Mouse (Mus musculus): Measurements from ENCODE around the gene Aurkb.
"Not testable (repeated sequence)": the region's sequence is repeated elsewhere in the genome, so short reads cannot be mapped to it uniquely, and the experiment has no call there.

Aurkb gene

GRCm38 (mm10) chr11:69045531-69046394 is at the start of gene Aurkb:
Aurkb (plus strand) TSS chr11:69045647.
- DNase-seq (ENCODE audit: low spot score in 2 of 2): peak; percentile 83 to 87

GRCm38 (mm10) chr11:68997080-68997479 is 48.4 kb upstream of the Aurkb start:
- no peak for DNase-seq (ENCODE audit: low spot score in 2 of 2)

GRCm38 (mm10) chr11:69002782-69003181 is 42.7 kb upstream of the Aurkb start:
- DNase-seq (ENCODE audit: low spot score in 2 of 2): not testable (repeated sequence)

GRCm38 (mm10) chr11:69003592-69003991 is 41.9 kb upstream of the Aurkb start:
- no peak for DNase-seq (ENCODE audit: low spot score in 2 of 2)

GRCm38 (mm10) chr11:69005193-69005592 is 40.3 kb upstream of the Aurkb start:
- DNase-seq (ENCODE audit: low spot score in 2 of 2): no peak

- not testable (repeated sequence) for DNase-seq (ENCODE audit: low spot score in 2 of 2)
Measured at GRCm38 (mm10) chr11:69006575-69006974, 38.9 kb upstream of the Aurkb start.

GRCm38 (mm10) chr11:69008182-69009121 is 37.0 kb upstream of the Aurkb start, which contains the start of gene Pfas:
Pfas (minus strand) TSS chr11:69008460.
- peak; percentile 89 to 93 for DNase-seq (ENCODE audit: low spot score in 2 of 2)

GRCm38 (mm10) chr11:69009508-69009907 is 35.9 kb upstream of the Aurkb start:
- DNase-seq (ENCODE audit: low spot score in 2 of 2): no peak

GRCm38 (mm10) chr11:69010400-69011323 is 34.8 kb upstream of the Aurkb start:
- no peak for DNase-seq (ENCODE audit: low spot score in 2 of 2)

GRCm38 (mm10) chr11:69011445-69011844 is 34.0 kb upstream of the Aurkb start:
- DNase-seq (ENCODE audit: low spot score in 2 of 2): not testable (repeated sequence)

GRCm38 (mm10) chr11:69012071-69012601 is 33.3 kb upstream of the Aurkb start:
- DNase-seq (ENCODE audit: low spot score in 2 of 2): peak; percentile 75 to 82

GRCm38 (mm10) chr11:69015644-69016441 is 29.6 kb upstream of the Aurkb start, which contains the start of gene Ctc1:
Ctc1 (plus strand) TSS chr11:69015911.
- DNase-seq (ENCODE audit: low spot score in 2 of 2): peak; percentile 86 to 87

- no peak for DNase-seq (ENCODE audit: low spot score in 2 of 2)
Measured at GRCm38 (mm10) chr11:69016755-69017154, 28.7 kb upstream of the Aurkb start.

- DNase-seq (ENCODE audit: low spot score in 2 of 2): no peak
Measured at GRCm38 (mm10) chr11:69020691-69021090, 24.8 kb upstream of the Aurkb start.

GRCm38 (mm10) chr11:69026562-69026961 is 18.9 kb upstream of the Aurkb start:
- DNase-seq (ENCODE audit: low spot score in 2 of 2): no peak

GRCm38 (mm10) chr11:69028805-69029204 is 16.6 kb upstream of the Aurkb start:
- DNase-seq (ENCODE audit: low spot score in 2 of 2): no peak

- DNase-seq (ENCODE audit: low spot score in 2 of 2): no peak
Measured at GRCm38 (mm10) chr11:69033552-69033951, 11.9 kb upstream of the Aurkb start.

GRCm38 (mm10) chr11:69034585-69034984 is 10.9 kb upstream of the Aurkb start:
- DNase-seq (ENCODE audit: low spot score in 2 of 2): no peak

GRCm38 (mm10) chr11:69035411-69035810 is 10.0 kb upstream of the Aurkb start:
- no peak for DNase-seq (ENCODE audit: low spot score in 2 of 2)

GRCm38 (mm10) chr11:69035849-69036248 is 9.6 kb upstream of the Aurkb start:
- peak; percentile 72 to 79 for DNase-seq (ENCODE audit: low spot score in 2 of 2)

All from thymus, postnatal 10 days (tissue).